Mouse (Mus musculus) heart, postnatal 0 days (tissue): ENCODE measurements at regions not wholly inside any gene's neighbourhood (a gene's known extent, or its start where the extent isn't known, plus 50 kb on each side); places are given as distances from the start of the nearest gene placed in this dataset.

ENCODE experiments used
- ATAC-seq: fragments of 200-750 bp; cut with Nextera tagmentation; 2 replicates; pipeline ENCODE4 v1.8.0; 2017; ENCODE audit warnings: low read depth, moderate number of reproducible peaks, moderate library complexity; ENCODE audit not compliant: insufficient read depth
- DNase-seq: peaks from one replicate; pipeline ENCODE4 v3.0.0-alpha.2; 2016; ENCODE audit warnings: low spot score
- H3K27ac ChIP-seq: fragments of 300-500 bp; sonication (generic); 2 replicates; pipeline ENCODE4 v1.5.1; 2014; ENCODE audit warnings: low read depth, mild to moderate bottlenecking
- H3K27me3 ChIP-seq: fragments of 300-500 bp; sonication (generic); 2 replicates; pipeline ENCODE4 v1.6.1; 2014; ENCODE audit warnings: low read length, mixed read lengths; ENCODE audit not compliant: control insufficient read depth, insufficient read depth
- H3K36me3 ChIP-seq: fragments of 300-500 bp; sonication (generic); replicated peaks from 2 replicates; pipeline ENCODE4 v1.6.1; 2014; ENCODE audit warnings: low read length, mixed read lengths; ENCODE audit not compliant: control insufficient read depth, insufficient read depth
- H3K4me1 ChIP-seq: fragments of 300-500 bp; sonication (generic); 2 replicates; pipeline ENCODE4 v1.6.1; 2014; ENCODE audit warnings: antibody characterized with exemption; ENCODE audit not compliant: control insufficient read depth, insufficient read depth
- H3K4me2 ChIP-seq: fragments of 300-500 bp; sonication (generic); 2 replicates; pipeline ENCODE4 v1.6.1; 2014; ENCODE audit warnings: low read depth, mild to moderate bottlenecking, low read length, moderate library complexity
- H3K4me3 ChIP-seq: fragments of 300-500 bp; sonication (generic); 2 replicates; pipeline ENCODE4 v1.5.1; 2014; ENCODE audit warnings: low read depth, low read length
- H3K9ac ChIP-seq: fragments of 300-500 bp; sonication (generic); replicated peaks from 2 replicates; pipeline ENCODE4 v1.6.1; 2014; ENCODE audit warnings: low read depth, low read length, mixed read lengths
- H3K9me3 ChIP-seq: fragments of 300-500 bp; sonication (generic); replicated peaks from 2 replicates; pipeline ENCODE4 v1.6.1; 2016; ENCODE audit warnings: low read length; ENCODE audit not compliant: control insufficient read depth
- CTCF ChIP-seq: IDR thresholded peaks from 2 replicates; pipeline ENCODE4 v1.5.1; 2016; ENCODE audit warnings: antibody characterized with exemption, control low read depth, low read depth
- EP300 ChIP-seq: IDR thresholded peaks from 2 replicates; pipeline ENCODE4 v1.6.1; 2016; ENCODE audit warnings: antibody characterized with exemption, low read depth
- WGBS: fragments of 180-500 bp; shearing (Covaris S2); extraction: QIAGEN DNeasy Blood & Tissue Kit; methylation state at CpG from one replicate; pipeline ENCODE4 v1.1.7; 2014; 5-methylcytosine and 5-hydroxymethylcytosine counted together

- no peak for ATAC-seq
- TF ChIP-seq CTCF, result no peak
- TF ChIP-seq EP300, result no peak
Measured at GRCm38 (mm10) chr13:111957674-111958273, 149.0 kb upstream of the Map3k1 start.

GRCm38 (mm10) chr13:111958421-111958820, 149.6 kb upstream of the Map3k1 start:
- no peak overlapping the region for H3K4me3 ChIP-seq
- H3K9me3 ChIP-seq, result no peaks in the 10 kb centered on the region
- H3K27ac ChIP-seq, result no peak overlapping the region
- DNase-seq (no peak), ATAC-seq (no peak)
- no peaks in the 10 kb centered on the region for H3K27me3 ChIP-seq
- no peak overlapping the region for H3K4me2 ChIP-seq
- TF ChIP-seq EP300 (no peak), CTCF (no peak)
- peaks cover 9% of the 10 kb centered on the region; the same call in 1 of the 2 replicates for H3K4me1 ChIP-seq
- no peak overlapping the region for H3K9ac ChIP-seq
- 85% methylated on average over 1 of the region's 1 CpGs for WGBS
- H3K36me3 ChIP-seq, result no peaks in the 10 kb centered on the region

More at GRCm38 (mm10) chr13:111957674-111958273, 149.0 kb upstream of the Map3k1 start:
- Histone ChIP-seq H3K4me3 (no peak overlapping the region), H3K36me3 (no peaks in the 10 kb centered on the region), H3K9me3 (no peaks in the 10 kb centered on the region), H3K27me3 (no peaks in the 10 kb centered on the region), H3K4me2 (no peak overlapping the region), H3K27ac (no peak overlapping the region), H3K9ac (no peak overlapping the region), H3K4me1 (peaks cover 9% of the 10 kb centered on the region; the same call in 1 of the 2 replicates)
- no peak for DNase-seq
- 91% methylated on average over 11 of the region's 11 CpGs for WGBS

DNA sequence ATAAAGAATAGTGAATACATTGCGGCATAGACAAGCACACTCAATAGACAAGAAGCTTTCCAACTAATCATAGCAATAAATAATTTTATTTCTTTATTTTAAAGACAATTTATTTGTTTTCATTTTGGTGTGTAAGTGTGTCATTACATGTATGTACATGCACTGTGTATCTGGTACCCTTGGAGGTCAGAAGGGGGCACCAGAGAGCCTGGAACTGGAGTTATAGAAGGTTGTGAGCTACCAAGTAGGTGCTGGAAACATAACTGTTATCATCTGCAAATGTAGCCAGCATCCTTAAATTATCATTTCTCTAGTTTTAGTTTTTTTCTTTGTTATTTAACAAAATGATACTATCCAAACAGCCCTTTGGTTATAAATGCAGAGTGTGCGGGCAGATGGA, 151.2 kb upstream of the Map3k1 start:
- DNase-seq (no peak), ATAC-seq (no peak)
- no peak overlapping the region for H3K4me2 ChIP-seq
- no peak overlapping the region for H3K27ac ChIP-seq
- H3K9me3 ChIP-seq, result no peaks in the 10 kb centered on the region
- peaks cover under 1% of the 10 kb centered on the region; the same call in 1 of the 2 replicates for H3K4me1 ChIP-seq
- no peak overlapping the region for H3K4me3 ChIP-seq
- WGBS, result 100% methylated on average over 2 of the region's 2 CpGs
- TF ChIP-seq CTCF, result no peak
- TF ChIP-seq EP300, result no peak
- H3K9ac ChIP-seq, result no peak overlapping the region
- no peaks in the 10 kb centered on the region for H3K27me3 ChIP-seq
- no peaks in the 10 kb centered on the region for H3K36me3 ChIP-seq

DNA sequence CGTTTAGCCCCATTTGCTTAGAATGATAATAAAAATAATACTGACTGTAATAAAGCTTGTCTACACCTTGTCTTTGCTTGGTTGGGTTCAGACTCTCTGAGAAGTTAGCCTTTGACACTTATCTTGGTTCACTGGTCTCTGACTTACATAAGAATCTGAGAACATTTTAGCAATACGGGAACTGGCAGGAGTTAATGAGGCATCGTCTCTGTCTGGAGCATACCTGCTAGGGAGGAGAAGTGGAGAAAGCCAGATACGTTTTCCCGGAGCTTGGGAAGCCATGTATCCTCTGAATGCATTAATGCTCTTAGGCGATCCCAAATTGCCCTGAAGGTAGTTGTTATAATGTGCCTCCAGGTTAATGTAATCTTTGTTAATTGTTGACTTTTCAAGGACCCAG, 152.6 kb upstream of the Map3k1 start:
- no peaks in the 10 kb centered on the region for H3K4me1 ChIP-seq
- H3K9ac ChIP-seq, result no peak overlapping the region
- H3K4me2 ChIP-seq, result no peak overlapping the region
- no peaks in the 10 kb centered on the region for H3K9me3 ChIP-seq
- no peaks in the 10 kb centered on the region for H3K36me3 ChIP-seq
- no peak for ATAC-seq
- no peak for DNase-seq
- no peaks in the 10 kb centered on the region for H3K27me3 ChIP-seq
- 76% methylated on average over 6 of the region's 6 CpGs for WGBS
- H3K27ac ChIP-seq, result no peak overlapping the region
- H3K4me3 ChIP-seq, result no peak overlapping the region
- TF ChIP-seq EP300 (no peak), CTCF (no peak)

GRCm38 (mm10) chr13:111962155-111962554, 153.4 kb upstream of the Map3k1 start:
- H3K4me3 ChIP-seq, result no peak overlapping the region
- no peak for TF ChIP-seq EP300
- TF ChIP-seq CTCF, result no peak
- H3K36me3 ChIP-seq, result no peaks in the 10 kb centered on the region
- H3K27ac ChIP-seq, result no peak overlapping the region
- H3K4me2 ChIP-seq, result no peak overlapping the region
- no peak for DNase-seq
- no peaks in the 10 kb centered on the region for H3K4me1 ChIP-seq
- no peak overlapping the region for H3K9ac ChIP-seq
- no peaks in the 10 kb centered on the region for H3K9me3 ChIP-seq
- no peak for ATAC-seq
- no peaks in the 10 kb centered on the region for H3K27me3 ChIP-seq
- 94% methylated on average over 4 of the region's 4 CpGs for WGBS

DNA sequence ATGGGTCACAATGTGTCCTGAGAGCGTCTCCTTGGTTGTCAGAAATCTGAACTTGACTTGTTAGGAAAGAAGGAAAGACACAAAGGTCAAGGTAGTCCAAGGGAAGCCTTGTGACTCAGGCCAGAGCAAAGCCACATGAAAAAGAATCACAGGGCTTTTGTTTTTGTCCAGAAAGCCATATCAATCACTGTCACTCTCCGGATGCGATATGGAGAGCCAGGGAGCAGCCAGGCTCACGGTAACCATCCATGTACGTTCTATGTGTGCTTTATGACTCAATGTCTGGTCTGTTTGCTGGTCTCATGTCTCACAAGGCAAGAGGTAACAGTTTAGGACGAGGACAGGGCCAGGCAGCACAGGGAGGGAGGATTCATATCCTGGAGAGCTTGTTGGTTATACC, 157.3 kb upstream of the Map3k1 start:
- no peak for DNase-seq
- H3K4me1 ChIP-seq, result no peaks in the 10 kb centered on the region
- no peaks in the 10 kb centered on the region for H3K27me3 ChIP-seq
- TF ChIP-seq CTCF (no peak), EP300 (no peak)
- no peak overlapping the region for H3K4me3 ChIP-seq
- H3K9me3 ChIP-seq, result no peaks in the 10 kb centered on the region
- no peak overlapping the region for H3K4me2 ChIP-seq
- no peak overlapping the region for H3K27ac ChIP-seq
- no peak overlapping the region for H3K9ac ChIP-seq
- no peaks in the 10 kb centered on the region for H3K36me3 ChIP-seq
- 70% methylated on average over 6 of the region's 6 CpGs for WGBS
- ATAC-seq, result no peak
